Mouse (Mus musculus) C2C12 (cell line): Measurements from ENCODE around the gene Abcc1.

Source experiments
- CTCF ChIP-seq: IDR thresholded peaks from one replicate; pipeline ENCODE4 v1.5.1; 2011; ENCODE audit not compliant: control insufficient read depth, insufficient read depth, insufficient read length
- MAX ChIP-seq: IDR thresholded peaks from one replicate; pipeline ENCODE4 v1.6.1; 2011; ENCODE audit warnings: mild to moderate bottlenecking, control low read depth
- MYOD1 ChIP-seq: IDR thresholded peaks from one replicate; pipeline ENCODE4 v1.6.1; 2011; ENCODE audit warnings: low read depth; ENCODE audit not compliant: control insufficient read depth, insufficient read length
- USF1 ChIP-seq: IDR thresholded peaks from one replicate; pipeline ENCODE4 v1.6.1; 2011; ENCODE audit warnings: low read depth, mild to moderate bottlenecking, control low read depth, moderate library complexity

GRCm38 (mm10) chr16:14377321-14377720 lies 16.0 kb downstream of the Abcc1 start:
- TF ChIP-seq CTCF, result no peak
- TF ChIP-seq USF1, result no peak
- TF ChIP-seq MAX, result no peak
- no peak for TF ChIP-seq MYOD1
